Mouse (Mus musculus) forebrain, postnatal 0 days (tissue): ENCODE measurements around the gene Tfr2. TPM values are rescaled to one million over a fixed set of nuclear protein-coding genes. Genes with fewer than 3 reads are reported as not detected.

ENCODE experiments used
- ATAC-seq: fragments of 200-750 bp; cut with Nextera tagmentation; 2 replicates; pipeline ENCODE4 v1.8.0; 2017; ENCODE audit warnings: mild to moderate bottlenecking, moderate library complexity
- DNase-seq: peaks from one replicate; pipeline ENCODE4 v3.0.0-alpha.2; 2015
- H3K27ac ChIP-seq: fragments of 300-500 bp; sonication (generic); 2 replicates; pipeline ENCODE4 v1.5.1; 2014; ENCODE audit warnings: low read depth, mild to moderate bottlenecking, antibody characterized with exemption, low read length, moderate library complexity, mixed read lengths
- H3K27me3 ChIP-seq: fragments of 300-500 bp; sonication (generic); 2 replicates; pipeline ENCODE4 v1.6.1; 2014; ENCODE audit warnings: mild to moderate bottlenecking, low read length, mixed read lengths; ENCODE audit not compliant: insufficient read depth
- H3K36me3 ChIP-seq: fragments of 300-500 bp; sonication (generic); 2 replicates; pipeline ENCODE4 v1.6.1; 2014; ENCODE audit warnings: mild to moderate bottlenecking, moderate library complexity; ENCODE audit not compliant: insufficient read depth
- H3K4me1 ChIP-seq: fragments of 300-500 bp; sonication (generic); 2 replicates; pipeline ENCODE4 v1.6.1; 2014; ENCODE audit warnings: antibody characterized with exemption; ENCODE audit not compliant: insufficient read depth
- H3K4me2 ChIP-seq: fragments of 300-500 bp; sonication (generic); 2 replicates; pipeline ENCODE4 v1.6.1; 2014; ENCODE audit warnings: low read depth, mild to moderate bottlenecking, moderate library complexity
- H3K4me3 ChIP-seq: fragments of 300-500 bp; sonication (generic); 2 replicates; pipeline ENCODE4 v1.5.1; 2014; ENCODE audit warnings: low read depth, low read length, mixed read lengths
- H3K9ac ChIP-seq: fragments of 300-500 bp; sonication (generic); 2 replicates; pipeline ENCODE4 v1.6.1; 2014; ENCODE audit warnings: mild to moderate bottlenecking
- H3K9me3 ChIP-seq: fragments of 300-500 bp; sonication (generic); 2 replicates; pipeline ENCODE4 v1.6.1; 2016; ENCODE audit warnings: low read length
- CTCF ChIP-seq: sonication (generic); IDR thresholded peaks from 2 replicates; pipeline ENCODE4 v1.5.1; 2016; ENCODE audit warnings: antibody characterized with exemption, control low read depth, low read depth
- WGBS: fragments of 180-500 bp; shearing (Covaris S2); extraction: QIAGEN DNeasy Blood & Tissue Kit; methylation state at CpG from one replicate; pipeline ENCODE4 v1.1.7; 2014; 5-methylcytosine and 5-hydroxymethylcytosine counted together
- polyA plus RNA-seq: library from polyadenylated mRNA; unstranded; fragments of >200 nt; fragmentation: Nextera tagmentation; extraction: Ambion mirVana; gene quantifications from 2 replicates; pipeline ENCODE4 v1.2.1, GENCODE M21; 2015
- total RNA-seq: library from RNA; depleted of rRNA; stranded (reverse); fragments of >200 nt; gene quantifications from 2 replicates; pipeline ENCODE4 v1.2.3, GENCODE M21; 2014

The Tfr2 gene
- total and polyA plus RNA-seq, 2 experiments from 2014 or later: 11.7 to 16.3 TPM

DNA sequence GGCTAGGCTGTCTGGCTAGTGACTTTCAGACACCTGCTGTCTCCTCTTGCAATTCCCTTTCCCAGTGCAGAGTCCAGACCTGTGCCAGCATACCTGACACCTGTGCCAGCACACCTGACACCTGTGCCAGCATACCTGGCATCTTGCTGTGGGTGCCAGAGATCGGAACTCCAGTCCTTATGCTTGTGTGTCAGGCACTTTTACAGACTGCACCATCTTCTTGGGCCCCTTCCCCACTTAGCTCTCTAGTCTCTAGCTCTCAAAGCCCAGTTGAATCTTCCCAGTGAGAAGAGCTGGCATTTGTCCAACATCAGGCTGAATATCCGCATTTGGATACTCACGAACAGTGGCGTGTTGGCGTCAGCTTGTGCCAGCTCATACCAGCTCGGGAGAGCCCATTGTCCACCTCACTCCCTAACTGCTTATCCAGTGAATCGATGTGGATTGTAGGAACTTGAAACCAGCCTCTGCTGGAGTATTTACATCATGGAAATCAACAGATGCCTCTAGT is 30.3 kb upstream of the Tfr2 start:
- 23% methylated on average over 7 of the region's 7 CpGs for WGBS
- H3K4me2 ChIP-seq: no peak overlapping the region

DNA sequence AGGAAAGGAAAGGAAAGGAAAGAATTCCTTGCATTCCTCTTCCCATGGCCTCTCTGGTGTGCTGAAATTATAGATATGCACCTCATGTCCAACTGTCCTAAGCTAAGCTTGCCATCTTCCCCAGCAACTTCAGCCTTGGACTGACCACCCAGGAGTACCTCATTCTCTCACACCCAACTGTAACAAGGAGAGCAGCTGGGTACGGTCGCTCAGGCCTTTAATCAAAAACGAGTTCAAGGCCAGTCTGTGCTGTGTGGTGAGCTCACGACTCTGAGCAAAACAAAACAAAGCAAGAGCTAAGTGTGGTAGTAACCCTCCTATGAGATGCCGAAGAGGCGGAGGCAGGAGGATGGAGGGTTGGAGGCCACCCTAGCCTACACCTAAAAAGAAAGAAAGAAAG is 28.6 kb upstream of the Tfr2 start:
- no peak overlapping the region for H3K9ac ChIP-seq
- no peak for DNase-seq
- H3K27ac ChIP-seq: no peak overlapping the region
- no peaks in the 10 kb centered on the region for H3K27me3 ChIP-seq
- peaks cover 4% of the 10 kb centered on the region; the same call in 1 of the 2 replicates for H3K4me1 ChIP-seq
- WGBS: 70% methylated on average over 6 of the region's 6 CpGs
- no peak for ATAC-seq
- no peaks in the 10 kb centered on the region for H3K9me3 ChIP-seq
- TF ChIP-seq CTCF: no peak
- no peaks in the 10 kb centered on the region for H3K36me3 ChIP-seq
- H3K4me2 ChIP-seq: no peak overlapping the region
- no peak overlapping the region for H3K4me3 ChIP-seq

More for the DNA sequence above, 30.3 kb upstream of the Tfr2 start:
- Histone ChIP-seq H3K36me3 (no peaks in the 10 kb centered on the region), H3K4me1 (peaks cover 4% of the 10 kb centered on the region; the same call in 1 of the 2 replicates), H3K9ac (no peak overlapping the region), H3K27me3 (no peaks in the 10 kb centered on the region), H3K4me3 (no peak overlapping the region), H3K27ac (no peak overlapping the region), H3K9me3 (no peaks in the 10 kb centered on the region)
- ATAC-seq: peak; percentile 60
- peak; percentile 77 for DNase-seq
- no peak for TF ChIP-seq CTCF

DNA sequence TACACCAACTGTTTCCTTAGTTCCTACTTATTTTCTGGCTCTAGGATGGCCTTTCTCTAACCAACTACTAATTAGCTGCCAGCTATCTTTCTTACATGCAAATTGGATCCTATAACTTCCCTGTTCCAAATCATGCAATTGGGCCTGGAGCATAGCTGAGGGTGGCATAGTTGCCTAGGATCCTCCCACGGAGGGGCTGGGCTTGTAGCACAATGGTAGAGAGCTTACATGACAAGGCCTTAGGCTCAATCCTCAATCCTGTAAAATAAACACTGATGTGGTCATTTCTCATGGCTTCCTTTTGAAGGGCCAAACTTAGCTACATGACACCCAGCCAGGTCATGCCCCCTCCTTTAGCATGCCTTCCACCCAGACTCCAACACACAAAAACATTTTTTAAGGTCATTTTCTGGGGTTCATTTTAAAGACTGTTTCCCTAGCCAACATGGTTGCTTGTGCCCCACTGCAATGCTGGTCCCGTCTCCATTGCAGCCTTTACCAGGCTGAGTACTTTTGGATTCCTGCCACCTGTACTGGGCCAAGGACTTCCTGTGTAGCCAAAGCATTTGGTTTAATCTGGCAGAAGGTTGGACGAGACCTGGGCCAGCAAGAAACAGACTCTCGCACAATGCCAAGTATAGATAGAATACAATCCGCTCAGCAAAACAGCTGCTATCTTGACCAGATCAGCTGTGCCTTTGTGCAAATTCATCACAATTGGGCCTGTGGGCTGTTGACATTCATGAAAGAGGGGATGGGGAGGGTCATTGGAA is 27.7 kb upstream of the Tfr2 start:
- Histone ChIP-seq H3K27me3 (no peaks in the 10 kb centered on the region), H3K4me1 (peaks cover 4% of the 10 kb centered on the region; the same call in 1 of the 2 replicates), H3K9me3 (no peaks in the 10 kb centered on the region), H3K4me3 (no peak overlapping the region), H3K36me3 (no peaks in the 10 kb centered on the region), H3K9ac (no peak overlapping the region), H3K4me2 (no peak overlapping the region), H3K27ac (no peak overlapping the region)
- no peak for DNase-seq
- TF ChIP-seq CTCF: no peak
- ATAC-seq: peak; percentile 45
- 48% methylated on average over 5 of the region's 5 CpGs for WGBS

DNA sequence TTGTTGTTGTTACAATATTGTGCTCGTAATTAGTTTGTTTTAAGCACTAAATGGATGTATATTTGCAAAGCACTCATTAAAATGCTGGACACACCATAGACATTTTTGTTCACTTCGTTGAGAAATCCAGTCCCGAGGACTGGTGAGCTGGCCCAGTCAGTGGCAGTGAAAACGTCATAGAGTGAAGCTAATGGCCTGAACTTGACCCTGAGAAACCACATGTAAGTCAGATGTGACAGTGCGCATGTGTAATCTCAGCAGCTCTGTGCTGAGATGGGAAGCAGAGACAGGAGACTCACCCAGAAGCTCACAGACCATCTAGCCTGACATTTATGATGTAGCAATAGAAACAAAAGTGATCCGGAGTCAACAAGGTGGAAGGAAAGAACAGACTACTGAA is 24.7 kb upstream of the Tfr2 start:
- TF ChIP-seq CTCF: no peak

DNA sequence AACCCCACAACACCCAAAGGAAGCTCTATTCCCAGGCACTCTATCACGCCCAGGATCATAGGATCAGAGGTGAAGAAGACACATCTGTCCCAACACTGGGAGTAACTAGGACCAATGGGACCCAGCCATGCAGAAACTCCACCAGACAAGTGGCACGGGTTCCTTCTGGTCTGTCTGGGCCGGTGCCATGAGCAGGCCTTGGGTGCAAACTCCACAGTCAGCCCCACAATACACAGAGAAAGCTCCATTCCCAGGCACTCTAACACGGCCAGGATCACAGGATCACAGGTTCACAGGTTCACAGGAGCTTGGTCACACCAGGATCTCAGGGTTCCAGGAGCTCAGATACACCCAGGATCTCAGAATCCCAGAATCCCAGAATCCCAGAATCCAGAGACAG is 24.0 kb upstream of the Tfr2 start:
- no peak overlapping the region for H3K4me3 ChIP-seq

More for the DNA sequence above, 24.7 kb upstream of the Tfr2 start:
- WGBS: 67% methylated on average over 6 of the region's 6 CpGs
- no peaks in the 10 kb centered on the region for H3K4me1 ChIP-seq
- no peak overlapping the region for H3K27ac ChIP-seq
- H3K4me2 ChIP-seq: no peak overlapping the region
- ATAC-seq: no peak
- H3K9me3 ChIP-seq: no peaks in the 10 kb centered on the region
- DNase-seq: no peak
- no peaks in the 10 kb centered on the region for H3K36me3 ChIP-seq
- H3K4me3 ChIP-seq: no peak overlapping the region
- no peaks in the 10 kb centered on the region for H3K27me3 ChIP-seq
- no peak overlapping the region for H3K9ac ChIP-seq

DNA sequence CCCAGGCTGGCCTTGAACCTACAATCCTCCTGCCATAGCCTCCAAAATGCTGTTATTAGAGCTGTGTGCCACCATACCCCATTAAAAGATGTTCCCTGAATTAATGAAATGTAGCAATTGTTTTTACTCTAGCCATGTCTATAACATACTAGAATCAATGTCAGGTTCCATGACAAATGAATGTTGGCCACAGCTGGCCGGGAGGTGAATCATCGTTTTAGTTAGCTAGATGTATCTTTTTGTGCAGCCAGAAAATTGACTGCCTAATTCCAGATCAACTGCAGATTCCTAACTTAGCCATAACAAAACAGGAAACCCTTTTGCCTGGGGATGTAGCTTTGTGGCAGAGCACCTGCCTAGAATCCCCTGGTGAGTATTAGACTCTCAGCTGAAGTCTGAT is 19.8 kb upstream of the Tfr2 start:
- no peak for TF ChIP-seq CTCF
- WGBS: 86% methylated on average over 2 of the region's 2 CpGs
- no peak overlapping the region for H3K4me2 ChIP-seq

More for the DNA sequence above, 24.0 kb upstream of the Tfr2 start:
- H3K4me1 ChIP-seq: no peaks in the 10 kb centered on the region
- DNase-seq (no peak), ATAC-seq (no peak)
- H3K27me3 ChIP-seq: no peaks in the 10 kb centered on the region
- 73% methylated on average over 4 of the region's 4 CpGs for WGBS
- no peaks in the 10 kb centered on the region for H3K36me3 ChIP-seq
- H3K9ac ChIP-seq: no peak overlapping the region
- no peak overlapping the region for H3K27ac ChIP-seq
- no peak overlapping the region for H3K4me2 ChIP-seq
- no peaks in the 10 kb centered on the region for H3K9me3 ChIP-seq
- TF ChIP-seq CTCF: no peak

DNA sequence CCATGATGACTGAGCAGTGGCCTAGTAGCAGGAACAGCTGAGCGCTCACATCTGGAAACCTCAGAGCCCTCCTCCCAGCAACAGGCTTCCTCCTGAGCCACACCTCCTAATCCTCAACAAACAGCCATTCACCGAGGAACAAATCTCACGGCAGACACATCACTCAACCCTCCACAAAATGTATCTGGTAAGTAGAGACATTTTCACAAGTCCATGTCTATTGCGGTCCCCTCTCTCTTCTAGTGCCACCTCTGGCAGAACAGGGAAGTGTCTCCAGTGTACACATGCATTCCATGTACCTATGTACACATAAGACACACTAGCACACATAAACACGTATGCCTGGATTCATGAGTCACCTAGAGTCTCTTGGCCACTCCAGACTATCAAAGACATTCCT is 18.5 kb upstream of the Tfr2 start:
- no peaks in the 10 kb centered on the region for H3K9me3 ChIP-seq
- ATAC-seq: no peak
- WGBS: 74% methylated on average over 5 of the region's 5 CpGs
- H3K27ac ChIP-seq: no peak overlapping the region
- no peak for DNase-seq
- no peak overlapping the region for H3K4me2 ChIP-seq
- H3K36me3 ChIP-seq: no peaks in the 10 kb centered on the region
- peaks cover 8% of the 10 kb centered on the region; the same call in 1 of the 2 replicates for H3K4me1 ChIP-seq
- no peak overlapping the region for H3K4me3 ChIP-seq
- H3K27me3 ChIP-seq: no peaks in the 10 kb centered on the region
- TF ChIP-seq CTCF: peak; percentile 52
- no peak overlapping the region for H3K9ac ChIP-seq

More for the DNA sequence above, 19.8 kb upstream of the Tfr2 start:
- H3K36me3 ChIP-seq: no peaks in the 10 kb centered on the region
- no peaks in the 10 kb centered on the region for H3K27me3 ChIP-seq
- ATAC-seq (no peak), DNase-seq (no peak)
- H3K4me3 ChIP-seq: no peak overlapping the region
- H3K9ac ChIP-seq: no peak overlapping the region
- no peaks in the 10 kb centered on the region for H3K9me3 ChIP-seq
- no peak overlapping the region for H3K27ac ChIP-seq
- peaks cover 6% of the 10 kb centered on the region; the same call in 1 of the 2 replicates for H3K4me1 ChIP-seq
